Mouse (Mus musculus) cerebellum, adult 8-10 months (tissue): Measurements from ENCODE around the gene Psg23.
"Not testable (repeated sequence)": the region's sequence is repeated elsewhere in the genome, so short reads cannot be mapped to it uniquely, and the experiment has no call there.

Source experiments
- DNase-seq: peaks from one replicate; pipeline ENCODE4 v3.0.0; 2022

The Psg23 gene

GRCm38 (mm10) chr7:18616401-18616800 lies at the start of gene Psg23:
Gene Psg23, minus strand, starts transcription at chr7:18616501.
- DNase-seq: not testable (repeated sequence)

GRCm38 (mm10) chr7:18656625-18657024 lies 40.3 kb upstream of the Psg23 start, which contains the start of gene Psg21:
Gene Psg21, minus strand, starts transcription at chr7:18656725.
- DNase-seq: not testable (repeated sequence)

GRCm38 (mm10) chr7:18626921-18627320 lies 10.6 kb upstream of the Psg23 start:
- not testable (repeated sequence) for DNase-seq

- DNase-seq: no peak
These were observed 49.1 kb downstream of the Psg23 start, which contains the start of gene Psg27 for GRCm38 (mm10) chr7:18567205-18567604. Gene Psg27, minus strand, starts transcription at chr7:18567305.

GRCm38 (mm10) chr7:18559850-18560249 lies 56.5 kb downstream of the Psg23 start:
- no peak for DNase-seq
